Mouse (Mus musculus): ENCODE data around the gene Moap1. TPM values are rescaled to one million over a fixed set of nuclear protein-coding genes. Genes with fewer than 3 reads are reported as not detected.

Moap1 gene
- polyA plus RNA-seq, 1 experiment: 5.9 TPM

DNA sequence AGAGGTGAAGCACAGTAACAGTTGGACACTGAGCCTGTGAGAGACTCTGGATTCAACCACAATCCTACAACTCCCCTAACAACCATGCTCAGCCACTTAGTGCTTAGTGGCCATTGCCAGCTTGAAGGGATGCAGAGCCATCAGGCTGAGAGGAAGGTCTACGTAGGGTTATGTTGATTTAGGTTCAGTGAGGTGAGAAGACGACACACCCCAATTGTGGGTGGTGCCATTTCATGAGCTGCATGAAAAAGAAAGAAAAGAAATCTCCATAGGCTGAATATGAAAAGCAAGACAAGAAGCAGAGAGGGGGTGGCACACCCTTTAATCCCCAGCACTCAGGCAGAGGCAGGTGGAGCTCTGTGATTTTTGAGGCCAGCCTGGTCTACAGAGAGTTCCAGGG, 29.3 kb downstream of the Moap1 start:
- Histone ChIP-seq H3K79me2 (ENCODE audit: control insufficient read depth, insufficient read depth) (no peaks in the 10 kb centered on the region), H3K27me3 (ENCODE audit: control insufficient read depth, insufficient read depth, insufficient read length) (no peaks in the 10 kb centered on the region), H3K4me2 (ENCODE audit: low read depth) (no peak overlapping the region), H3K36me3 (ENCODE audit: control insufficient read depth, insufficient read depth) (no peaks in the 10 kb centered on the region), H3ac (ENCODE audit: control insufficient read depth, insufficient read length) (no peak overlapping the region), H3K4me3 (no peak overlapping the region)
- TF ChIP-seq MAX (IDR thresholded peaks at IDR 0.05; ENCODE audit: low read depth) (no peak), MYOD1 (IDR thresholded peaks at IDR 0.05; ENCODE audit: control insufficient read depth in 1 of 3, insufficient read length in 2 of 3, low read depth in 2 of 3) (no peak), POLR2A (IDR thresholded peaks at IDR 0.05; ENCODE audit: insufficient read length, low read depth) (no peak), E2F4 (IDR thresholded peaks at IDR 0.05; ENCODE audit: insufficient read depth) (no peak), TCF12 (IDR thresholded peaks at IDR 0.05; ENCODE audit: insufficient read depth, poor library complexity, severe bottlenecking) (no peak), MYOG (IDR thresholded peaks at IDR 0.05; ENCODE audit: control insufficient read depth in 1 of 3, insufficient read depth in 1 of 3, insufficient read length in 2 of 3, low read depth in 2 of 3) (no peak), CEBPB (IDR thresholded peaks at IDR 0.05; ENCODE audit: insufficient read depth, poor library complexity, severe bottlenecking) (no peak), REST (IDR thresholded peaks at IDR 0.05; ENCODE audit: insufficient read depth, insufficient read length) (no peak), USF1 (IDR thresholded peaks at IDR 0.05; ENCODE audit: low read depth) (no peak), TCF3 (IDR thresholded peaks at IDR 0.05; ENCODE audit: insufficient read length, low read depth) (no peak), POLR2AphosphoS2 (IDR thresholded peaks at IDR 0.05; ENCODE audit: insufficient read length, low read depth) (no peak), SRF (IDR thresholded peaks at IDR 0.05; ENCODE audit: control insufficient read depth, insufficient read length, low read depth) (no peak)

DNA sequence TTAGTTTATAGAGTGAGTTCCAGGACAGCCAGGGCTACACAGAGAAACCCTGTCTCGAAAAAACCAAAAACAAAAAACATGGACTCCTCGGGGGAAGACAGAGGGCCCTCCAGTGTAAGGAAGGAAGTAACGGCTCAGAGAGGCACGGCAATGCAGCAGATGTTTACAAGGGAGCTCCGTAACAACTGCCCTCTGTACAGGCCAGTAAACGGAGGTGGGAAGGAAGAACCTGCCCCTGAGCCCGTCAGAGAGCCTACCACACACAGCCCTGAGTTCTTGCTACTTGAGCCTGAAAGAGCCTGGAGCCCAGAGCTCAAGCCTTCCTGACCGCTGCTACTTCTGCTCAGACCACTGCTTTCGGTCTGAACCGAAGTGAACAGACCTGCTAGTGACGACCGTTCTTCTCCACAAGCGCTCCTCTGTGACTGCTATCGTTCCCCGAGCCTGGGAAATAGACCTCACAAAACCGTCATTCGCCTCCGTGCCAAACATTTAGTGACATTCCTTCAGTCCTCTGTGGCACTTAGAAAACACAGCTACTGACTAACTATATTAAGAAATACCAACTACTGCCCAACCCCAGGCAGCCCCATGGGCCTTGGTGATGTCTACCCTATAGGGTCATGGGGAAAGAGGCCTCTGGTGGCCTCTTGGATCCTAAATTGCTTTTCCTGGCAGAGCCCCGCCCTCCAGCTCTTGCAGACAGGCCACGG, 30.2 kb downstream of the Moap1 start:
- H3K79me2 ChIP-seq (ENCODE audit: control insufficient read depth, insufficient read depth): no peaks in the 10 kb centered on the region
- no peaks in the 10 kb centered on the region for H3K36me3 ChIP-seq (ENCODE audit: control insufficient read depth, insufficient read depth)
- no peak overlapping the region for H3K4me3 ChIP-seq
- no peak overlapping the region for H3ac ChIP-seq (ENCODE audit: control insufficient read depth, insufficient read length)
- no peak overlapping the region for H3K4me2 ChIP-seq (ENCODE audit: low read depth)
- no peaks in the 10 kb centered on the region for H3K27me3 ChIP-seq (ENCODE audit: control insufficient read depth, insufficient read depth, insufficient read length)
- TF ChIP-seq TCF12 (IDR thresholded peaks at IDR 0.05; ENCODE audit: insufficient read depth, poor library complexity, severe bottlenecking) (no peak), MYOG (IDR thresholded peaks at IDR 0.05; ENCODE audit: control insufficient read depth in 1 of 3, insufficient read depth in 1 of 3, insufficient read length in 2 of 3, low read depth in 2 of 3) (no peak), USF1 (IDR thresholded peaks at IDR 0.05; ENCODE audit: low read depth) (no peak), POLR2AphosphoS2 (IDR thresholded peaks at IDR 0.05; ENCODE audit: insufficient read length, low read depth) (no peak), SRF (IDR thresholded peaks at IDR 0.05; ENCODE audit: control insufficient read depth, insufficient read length, low read depth) (no peak), POLR2A (IDR thresholded peaks at IDR 0.05; ENCODE audit: insufficient read length, low read depth) (no peak), TCF3 (IDR thresholded peaks at IDR 0.05; ENCODE audit: insufficient read length, low read depth) (no peak), E2F4 (IDR thresholded peaks at IDR 0.05; ENCODE audit: insufficient read depth) (no peak), MYOD1 (IDR thresholded peaks at IDR 0.05; ENCODE audit: control insufficient read depth in 1 of 3, insufficient read length in 2 of 3, low read depth in 2 of 3) (no peak), CEBPB (IDR thresholded peaks at IDR 0.05; ENCODE audit: insufficient read depth, poor library complexity, severe bottlenecking) (no peak), MAX (IDR thresholded peaks at IDR 0.05; ENCODE audit: low read depth) (no peak), REST (IDR thresholded peaks at IDR 0.05; ENCODE audit: insufficient read depth, insufficient read length) (no peak)

DNA sequence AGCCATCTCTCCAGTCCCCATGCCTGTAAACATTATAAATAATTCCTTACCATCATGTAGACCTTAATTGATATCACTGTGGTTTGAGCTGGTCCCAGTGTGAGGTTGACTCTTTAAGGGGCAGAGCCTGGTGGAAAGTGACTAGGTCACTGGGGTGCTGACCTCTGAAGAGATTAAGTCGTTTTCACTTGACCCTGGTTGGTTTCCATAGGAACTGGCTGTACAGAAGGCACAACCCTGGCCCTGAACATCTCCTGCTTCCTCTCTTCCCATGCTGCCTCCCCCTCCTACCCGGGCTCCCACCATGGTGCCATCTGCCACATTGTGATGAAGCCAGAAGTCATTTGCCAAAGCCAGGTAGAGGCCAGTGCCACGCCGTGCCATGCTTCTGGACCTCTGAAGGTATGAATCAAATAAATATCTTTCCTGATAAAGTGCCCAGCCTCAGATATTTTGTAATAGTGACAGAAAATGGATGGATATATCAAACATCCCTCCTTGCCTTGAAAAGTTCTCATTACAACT, 32.5 kb downstream of the Moap1 start:
- no peak overlapping the region for H3K4me3 ChIP-seq
- TF ChIP-seq TCF3 (IDR thresholded peaks at IDR 0.05; ENCODE audit: insufficient read length, low read depth) (no peak), POLR2A (IDR thresholded peaks at IDR 0.05; ENCODE audit: insufficient read length, low read depth) (no peak), POLR2AphosphoS2 (IDR thresholded peaks at IDR 0.05; ENCODE audit: insufficient read length, low read depth) (no peak), MYOG (IDR thresholded peaks at IDR 0.05; ENCODE audit: control insufficient read depth in 1 of 3, insufficient read depth in 1 of 3, insufficient read length in 2 of 3, low read depth in 2 of 3) (no peak), E2F4 (IDR thresholded peaks at IDR 0.05; ENCODE audit: insufficient read depth) (no peak), REST (IDR thresholded peaks at IDR 0.05; ENCODE audit: insufficient read depth, insufficient read length) (no peak), MAX (IDR thresholded peaks at IDR 0.05; ENCODE audit: low read depth) (no peak), CEBPB (IDR thresholded peaks at IDR 0.05; ENCODE audit: insufficient read depth, poor library complexity, severe bottlenecking) (no peak), SRF (IDR thresholded peaks at IDR 0.05; ENCODE audit: control insufficient read depth, insufficient read length, low read depth) (no peak), TCF12 (IDR thresholded peaks at IDR 0.05; ENCODE audit: insufficient read depth, poor library complexity, severe bottlenecking) (no peak), MYOD1 (IDR thresholded peaks at IDR 0.05; ENCODE audit: control insufficient read depth in 1 of 3, insufficient read length in 2 of 3, low read depth in 2 of 3) (no peak)

DNA sequence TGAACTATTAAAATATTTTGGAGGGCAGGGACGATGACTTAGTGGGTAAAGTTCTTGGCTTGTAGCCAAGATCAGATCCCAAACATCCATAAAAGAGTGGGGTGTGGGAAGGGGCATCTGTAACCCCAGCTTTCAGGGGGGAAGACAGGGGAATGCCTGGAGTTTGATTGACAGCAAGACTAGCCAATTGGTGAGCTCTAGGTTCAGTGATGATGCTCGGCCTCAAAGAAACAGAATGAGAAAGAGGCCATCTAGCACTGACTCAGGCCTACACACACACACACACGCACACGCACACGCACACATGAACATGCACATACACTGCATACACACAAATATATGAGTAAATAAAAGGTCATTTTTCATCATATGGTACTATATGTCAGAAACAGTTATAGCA, 33.6 kb downstream of the Moap1 start:
- H3K4me3 ChIP-seq: no peak overlapping the region
- no peak overlapping the region for H3ac ChIP-seq (ENCODE audit: control insufficient read depth, insufficient read length)

More for the DNA sequence above, 32.5 kb downstream of the Moap1 start:
- Histone ChIP-seq H3K27me3 (ENCODE audit: control insufficient read depth, insufficient read depth, insufficient read length) (no peaks in the 10 kb centered on the region), H3ac (ENCODE audit: control insufficient read depth, insufficient read length) (no peak overlapping the region), H3K4me2 (ENCODE audit: low read depth) (no peak overlapping the region), H3K36me3 (ENCODE audit: control insufficient read depth, insufficient read depth) (no peaks in the 10 kb centered on the region), H3K79me2 (ENCODE audit: control insufficient read depth, insufficient read depth) (no peaks in the 10 kb centered on the region)

More for the DNA sequence above, 33.6 kb downstream of the Moap1 start:
- TF ChIP-seq TCF12 (IDR thresholded peaks at IDR 0.05; ENCODE audit: insufficient read depth, poor library complexity, severe bottlenecking) (no peak), CEBPB (IDR thresholded peaks at IDR 0.05; ENCODE audit: insufficient read depth, poor library complexity, severe bottlenecking) (no peak), TCF3 (IDR thresholded peaks at IDR 0.05; ENCODE audit: insufficient read length, low read depth) (no peak), REST (IDR thresholded peaks at IDR 0.05; ENCODE audit: insufficient read depth, insufficient read length) (no peak), MAX (IDR thresholded peaks at IDR 0.05; ENCODE audit: low read depth) (no peak), E2F4 (IDR thresholded peaks at IDR 0.05; ENCODE audit: insufficient read depth) (no peak), POLR2AphosphoS2 (IDR thresholded peaks at IDR 0.05; ENCODE audit: insufficient read length, low read depth) (no peak), MYOG (IDR thresholded peaks at IDR 0.05; ENCODE audit: control insufficient read depth in 1 of 3, insufficient read depth in 1 of 3, insufficient read length in 2 of 3, low read depth in 2 of 3) (no peak)
- H3K27me3 ChIP-seq (ENCODE audit: control insufficient read depth, insufficient read depth, insufficient read length): no peaks in the 10 kb centered on the region
- H3K79me2 ChIP-seq (ENCODE audit: control insufficient read depth, insufficient read depth): no peaks in the 10 kb centered on the region
- H3K4me2 ChIP-seq (ENCODE audit: low read depth): no peak overlapping the region
- H3K36me3 ChIP-seq (ENCODE audit: control insufficient read depth, insufficient read depth): no peaks in the 10 kb centered on the region
